ENCODE assay signal across 22 mouse cellular contexts in genomic region chr2:38543158-38543557, GRCm38 (mm10). TPM values are rescaled to one million over a fixed set of nuclear protein-coding genes. Genes with fewer than 3 reads are reported as not detected.
DNase-seq lines count a peak whose midpoint lies in the region; ATAC-seq and TF ChIP-seq lines count a peak whose summit lies in the region.
"Had no signal": no experiment of that assay in that cellular context is flagged by ENCODE, and none has a peak within 500 bp of the region (broad histone marks: within the 10 kb centered on the region; RNA-seq: fewer than 3 reads in every experiment).

No protein-coding gene starts in this region.

- H3K9me3 ChIP-seq in forebrain, embryonic 15.5 days: no peaks in the 10 kb centered on the region
- no peaks in the 10 kb centered on the region for H3K9me3 ChIP-seq in forebrain, embryonic 11.5 days (ENCODE audit: control insufficient read depth, low read length)
- H3K9me3 ChIP-seq in heart, embryonic 10.5 days: no peaks in the 10 kb centered on the region
- H3K9me3 ChIP-seq in lung, postnatal 0 days (ENCODE audit: low read length): no peaks in the 10 kb centered on the region
- no peaks in the 10 kb centered on the region for H3K9me3 ChIP-seq in G1E (replicated peaks)
- H3K9me3 ChIP-seq in kidney, embryonic 15.5 days (replicated peaks): no peaks in the 10 kb centered on the region

- no peak for TF ChIP-seq CTCF in lung, postnatal 0 days (IDR thresholded peaks at IDR 0.05)
- TF ChIP-seq CTCF in G1E (IDR thresholded peaks at IDR 0.05; ENCODE audit: low read depth, low read length): no peak

- TF ChIP-seq EP300 in lung, postnatal 0 days (IDR thresholded peaks at IDR 0.05): no peak

- peak overlapping the region; percentile 17; the same call in 1 of the 2 replicates for H3K27ac ChIP-seq in forebrain, embryonic 15.5 days (replicated peaks)
- H3K27ac ChIP-seq in forebrain, embryonic 11.5 days (ENCODE audit: low read depth, low read length): no peak overlapping the region
- 0 out of 2 replicates have a peak overlapping the region, but pooled peaks have one; percentile 9 for H3K27ac ChIP-seq in heart, embryonic 10.5 days
- H3K27ac ChIP-seq in lung, postnatal 0 days (ENCODE audit: low read length): peak overlapping the region; percentile 20; the same call in 1 of the 2 replicates
- H3K27ac ChIP-seq in kidney, embryonic 15.5 days: no peak overlapping the region

- 81% methylated on average over 2 of the region's 2 CpGs for WGBS in forebrain, embryonic 15.5 days
- WGBS in forebrain, embryonic 11.5 days: 94% methylated on average over 2 of the region's 2 CpGs
- WGBS in heart, embryonic 10.5 days: 73% methylated on average over 2 of the region's 2 CpGs
- 82% methylated on average over 2 of the region's 2 CpGs for WGBS in lung, postnatal 0 days
- WGBS in kidney, embryonic 15.5 days: 76% methylated on average over 2 of the region's 2 CpGs

- no peak for ATAC-seq in forebrain, embryonic 15.5 days (replicated peaks)
- no peak for ATAC-seq in forebrain, embryonic 11.5 days (replicated peaks; ENCODE audit: low FRiP score)
- no peak for ATAC-seq in lung, postnatal 0 days
- ATAC-seq in G1E (ENCODE audit: extremely low read depth, insufficient number of reproducible peaks, low FRiP score, poor library complexity, severe bottlenecking): peak; percentile 52
- no peak for ATAC-seq in kidney, embryonic 15.5 days (replicated peaks; ENCODE audit: low FRiP score)
- ATAC-seq: activated CD4-positive, CD25-positive, alpha-beta regulatory T cell, adult 4 months; CD4-positive, CD25-positive, alpha-beta regulatory T cell, adult 4 months; Patski had no signal

- H3K4me3 ChIP-seq in forebrain, embryonic 15.5 days: no peak overlapping the region
- H3K4me3 ChIP-seq in forebrain, embryonic 11.5 days (ENCODE audit: low read depth, low read length): no peak overlapping the region
- no peak overlapping the region for H3K4me3 ChIP-seq in heart, embryonic 10.5 days
- H3K4me3 ChIP-seq in lung, postnatal 0 days (ENCODE audit: low read depth, low read length): no peak overlapping the region
- H3K4me3 ChIP-seq in G1E (ENCODE audit: low read depth, low read length): no peak overlapping the region
- H3K4me3 ChIP-seq in kidney, embryonic 15.5 days (replicated peaks): no peak overlapping the region

- no peak overlapping the region for H3K4me2 ChIP-seq in forebrain, embryonic 15.5 days (replicated peaks)
- no peak overlapping the region for H3K4me2 ChIP-seq in forebrain, embryonic 11.5 days (ENCODE audit: low read depth, low read length, severe bottlenecking)
- no peak overlapping the region for H3K4me2 ChIP-seq in lung, postnatal 0 days (replicated peaks; ENCODE audit: low read depth, low read length)
- H3K4me2 ChIP-seq in kidney, embryonic 15.5 days: no peak overlapping the region

- H3K9ac ChIP-seq in forebrain, embryonic 15.5 days (replicated peaks): no peak overlapping the region
- no peak overlapping the region for H3K9ac ChIP-seq in forebrain, embryonic 11.5 days (ENCODE audit: low read length)
- H3K9ac ChIP-seq in lung, postnatal 0 days (replicated peaks; ENCODE audit: low read depth): no peak overlapping the region
- no peak overlapping the region for H3K9ac ChIP-seq in kidney, embryonic 15.5 days

- no peaks in the 10 kb centered on the region for H3K36me3 ChIP-seq in forebrain, embryonic 15.5 days
- no peaks in the 10 kb centered on the region for H3K36me3 ChIP-seq in forebrain, embryonic 11.5 days (ENCODE audit: control insufficient read depth, insufficient read depth, low read length)
- H3K36me3 ChIP-seq in heart, embryonic 10.5 days: no peaks in the 10 kb centered on the region
- no peaks in the 10 kb centered on the region for H3K36me3 ChIP-seq in lung, postnatal 0 days (ENCODE audit: insufficient read depth, low read length)
- peaks cover 88% of the 10 kb centered on the region for H3K36me3 ChIP-seq in G1E (replicated peaks)
- no peaks in the 10 kb centered on the region for H3K36me3 ChIP-seq in kidney, embryonic 15.5 days

- DNase-seq in forebrain, embryonic 11.5 days (ENCODE audit: low spot score): no peak
- DNase-seq in heart, embryonic 10.5 days (ENCODE audit: low spot score): no peak
- no peak for DNase-seq in heart, adult 9 months (ENCODE audit: low spot score in 2 of 2)
- no peak for DNase-seq in lung, postnatal 0 days (ENCODE audit: low spot score)
- no peak for DNase-seq in lung, postnatal 36 days
- DNase-seq in G1E (ENCODE audit: low spot score): no peak
- DNase-seq: adrenal gland, adult 2 months; adrenal gland, adult 8-10 months; adrenal gland, postnatal 10 days; adrenal gland, postnatal 14 days; adrenal gland, postnatal 25 days; adrenal gland, postnatal 36 days; B cell, adult 2 months; cerebellum, adult 11 months; cerebellum, adult 11-12 months; cerebellum, adult 18-20 months had no signal

- peaks cover 35% of the 10 kb centered on the region for H3K4me1 ChIP-seq in forebrain, embryonic 15.5 days
- peaks cover 9% of the 10 kb centered on the region for H3K4me1 ChIP-seq in forebrain, embryonic 11.5 days (replicated peaks; ENCODE audit: control insufficient read depth, insufficient read depth, low read length)
- H3K4me1 ChIP-seq in heart, embryonic 10.5 days: peaks cover 94% of the 10 kb centered on the region
- H3K4me1 ChIP-seq in lung, postnatal 0 days (ENCODE audit: insufficient read depth, low read depth, low read length): peaks cover 28% of the 10 kb centered on the region; the same call in 1 of the 2 replicates
- H3K4me1 ChIP-seq in G1E (ENCODE audit: insufficient read depth, low read depth, low read length): peaks cover 94% of the 10 kb centered on the region
- H3K4me1 ChIP-seq in kidney, embryonic 15.5 days: peaks cover 49% of the 10 kb centered on the region

- H3K27me3 ChIP-seq in forebrain, embryonic 15.5 days: no peaks in the 10 kb centered on the region
- no peaks in the 10 kb centered on the region for H3K27me3 ChIP-seq in forebrain, embryonic 11.5 days (ENCODE audit: control insufficient read depth, insufficient read depth, low read length)
- no peaks in the 10 kb centered on the region for H3K27me3 ChIP-seq in heart, embryonic 10.5 days (ENCODE audit: insufficient read depth, poor library complexity, severe bottlenecking)
- no peaks in the 10 kb centered on the region for H3K27me3 ChIP-seq in lung, postnatal 0 days (replicated peaks; ENCODE audit: insufficient read depth, low read length)
- no peaks in the 10 kb centered on the region for H3K27me3 ChIP-seq in G1E (ENCODE audit: insufficient read depth, low read length)
- no peaks in the 10 kb centered on the region for H3K27me3 ChIP-seq in kidney, embryonic 15.5 days
- H3K27me3 ChIP-seq: CH12.LX, Patski had no signal

RNA-seq across cellular contexts. Expression of gene Nek6, which starts 31.7 kb away (rescaled TPM):
- polyA plus RNA-seq in forebrain, embryonic 15.5 days (2015; fragmentation: Nextera tagmentation; extraction: Ambion mirVana): 90.0 and 110 TPM in 2 replicates
- 138 and 150 TPM in 2 replicates for polyA plus RNA-seq in forebrain, embryonic 11.5 days (2014; fragmentation: Nextera tagmentation; extraction: Ambion mirVana)
- polyA plus RNA-seq in heart, embryonic 10.5 days (2016; fragmentation: Nextera tagmentation; extraction: Ambion mirVana): 74.7 and 90.1 TPM in 2 replicates
- polyA plus RNA-seq in lung, postnatal 0 days (2015; fragmentation: Nextera tagmentation; extraction: Ambion mirVana): 57.8 and 69.4 TPM in 2 replicates
- 180 and 210 TPM in 2 replicates for total RNA-seq in G1E (2014; fragmentation: Nextera tagmentation)
- 95.8 and 98.6 TPM in 2 replicates for total RNA-seq in G1E (2017)
- 113 and 162 TPM in 2 replicates for polyA plus RNA-seq in G1E (2012)
- polyA plus RNA-seq in kidney, embryonic 15.5 days (2015; fragmentation: Nextera tagmentation; extraction: Ambion mirVana): 69.3 and 73.1 TPM in 2 replicates

Comparison
In these comparisons a context has a peak if more than half of its experiments do, and no peak if none do; other contexts are left out.
1. H3K27ac ChIP-seq: peak in forebrain, embryonic 15.5 days (single experiment), heart, embryonic 10.5 days (single experiment) and lung, postnatal 0 days (single experiment); none in forebrain, embryonic 11.5 days (single experiment) and kidney, embryonic 15.5 days (single experiment).